ENCODE assay signal across 8 mouse cellular contexts in genomic region chr15:10470941-10471340, GRCm38 (mm10). TPM values are rescaled to one million over a fixed set of nuclear protein-coding genes. Genes with fewer than 3 reads are reported as not detected.
DNase-seq lines count a peak whose midpoint lies in the region; ATAC-seq and TF ChIP-seq lines count a peak whose summit lies in the region.

No protein-coding gene starts in this region.

- H3K9me3 ChIP-seq in heart, embryonic 15.5 days (replicated peaks): no peaks in the 10 kb centered on the region
- H3K9me3 ChIP-seq in G1E (replicated peaks): no peaks in the 10 kb centered on the region
- no peaks in the 10 kb centered on the region for H3K9me3 ChIP-seq in hindbrain, embryonic 12.5 days (replicated peaks)
- no peaks in the 10 kb centered on the region for H3K9me3 ChIP-seq in midbrain, embryonic 12.5 days

- no peaks in the 10 kb centered on the region for H3K27me3 ChIP-seq in heart, embryonic 15.5 days
- H3K27me3 ChIP-seq in G1E (ENCODE audit: insufficient read depth, low read length): no peaks in the 10 kb centered on the region
- H3K27me3 ChIP-seq in hindbrain, embryonic 12.5 days: no peaks in the 10 kb centered on the region
- no peaks in the 10 kb centered on the region for H3K27me3 ChIP-seq in midbrain, embryonic 12.5 days

- peak overlapping the region; percentile 91 for H3K4me2 ChIP-seq in heart, embryonic 15.5 days
- peak overlapping the region; percentile 86 for H3K4me2 ChIP-seq in hindbrain, embryonic 12.5 days (replicated peaks)
- peak overlapping the region; percentile 63 for H3K4me2 ChIP-seq in midbrain, embryonic 12.5 days (replicated peaks)

- H3K4me3 ChIP-seq in heart, embryonic 15.5 days: peak overlapping the region; percentile 95
- peak overlapping the region; percentile 80; the same call in 1 of the 2 replicates for H3K4me3 ChIP-seq in G1E (ENCODE audit: low read depth, low read length)
- H3K4me3 ChIP-seq in hindbrain, embryonic 12.5 days: peak overlapping the region; percentile 89
- H3K4me3 ChIP-seq in midbrain, embryonic 12.5 days: peak overlapping the region; percentile 89

- no peak for ATAC-seq in heart, embryonic 15.5 days (replicated peaks; ENCODE audit: insufficient number of reproducible peaks, insufficient read depth, low FRiP score, low read depth)
- no peak for ATAC-seq in G1E (ENCODE audit: extremely low read depth, insufficient number of reproducible peaks, low FRiP score, poor library complexity, severe bottlenecking)
- peak; percentile 19 for ATAC-seq in hindbrain, embryonic 12.5 days (ENCODE audit: low FRiP score)
- peak; percentile 21; the same call in 1 of the 2 replicates for ATAC-seq in midbrain, embryonic 12.5 days (ENCODE audit: low FRiP score, low read depth)

- H3K27ac ChIP-seq in heart, embryonic 15.5 days: peak overlapping the region; percentile 88; the same call in 1 of the 2 replicates
- no peak overlapping the region for H3K27ac ChIP-seq in hindbrain, embryonic 12.5 days
- H3K27ac ChIP-seq in midbrain, embryonic 12.5 days (replicated peaks): no peak overlapping the region

- TF ChIP-seq CTCF in G1E (IDR thresholded peaks at IDR 0.05; ENCODE audit: low read depth, low read length): no peak

- H3K9ac ChIP-seq in heart, embryonic 15.5 days: peak overlapping the region; percentile 91
- peak overlapping the region; percentile 43; the same call in 1 of the 2 replicates for H3K9ac ChIP-seq in hindbrain, embryonic 12.5 days
- H3K9ac ChIP-seq in midbrain, embryonic 12.5 days (replicated peaks): peak overlapping the region; percentile 52

- 17% methylated on average over 3 of the region's 3 CpGs for WGBS in heart, embryonic 15.5 days
- 18% methylated on average over 3 of the region's 3 CpGs for WGBS in hindbrain, embryonic 12.5 days
- WGBS in midbrain, embryonic 12.5 days: 15% methylated on average over 3 of the region's 3 CpGs

- H3K36me3 ChIP-seq in heart, embryonic 15.5 days: peaks cover 9% of the 10 kb centered on the region; the same call in 1 of the 2 replicates
- H3K36me3 ChIP-seq in G1E (replicated peaks): peaks cover 29% of the 10 kb centered on the region
- H3K36me3 ChIP-seq in hindbrain, embryonic 12.5 days: peaks cover 14% of the 10 kb centered on the region
- H3K36me3 ChIP-seq in midbrain, embryonic 12.5 days: peaks cover 10% of the 10 kb centered on the region

- peaks cover 7% of the 10 kb centered on the region; the same call in 1 of the 2 replicates for H3K4me1 ChIP-seq in heart, embryonic 15.5 days (replicated peaks)
- peaks cover 32% of the 10 kb centered on the region for H3K4me1 ChIP-seq in G1E (ENCODE audit: insufficient read depth, low read depth, low read length)
- H3K4me1 ChIP-seq in hindbrain, embryonic 12.5 days: peaks cover 11% of the 10 kb centered on the region
- peaks cover 19% of the 10 kb centered on the region for H3K4me1 ChIP-seq in midbrain, embryonic 12.5 days

- no peak for DNase-seq in heart, adult 18-20 months
- DNase-seq in G1E (ENCODE audit: low spot score): no peak
- no peak for DNase-seq in adrenal gland, postnatal 14 days
- no peak for DNase-seq in thymus, postnatal 4 days
- DNase-seq in gastrocnemius, postnatal 10 days: no peak

RNA-seq across cellular contexts. Expression of gene Dnajc21, which starts 0.6 kb away (rescaled TPM):
- polyA plus RNA-seq in heart, embryonic 15.5 days (2015; fragmentation: Nextera tagmentation; extraction: Ambion mirVana): 9.6 and 10.8 TPM in 2 replicates
- total RNA-seq in heart, adult 18-20 months (2021): 10 to 100 TPM; 34.6 to 36.6 TPM
- total RNA-seq in G1E (2014; fragmentation: Nextera tagmentation) (53.4 and 64.0 TPM in 2 replicates), G1E (2017) (28.2 and 36.0 TPM in 2 replicates)
- polyA plus RNA-seq in G1E (2012): 10.0 and 12.8 TPM in 2 replicates
- 15.3 and 16.0 TPM in 2 replicates for polyA plus RNA-seq in hindbrain, embryonic 12.5 days (2016; fragmentation: Nextera tagmentation; extraction: Ambion mirVana)
- 16.3 and 18.6 TPM in 2 replicates for polyA plus RNA-seq in midbrain, embryonic 12.5 days (2016; fragmentation: Nextera tagmentation; extraction: Ambion mirVana)
- 43.6 and 46.9 TPM in 2 replicates for total RNA-seq in adrenal gland, postnatal 14 days (2021)
- total RNA-seq in gastrocnemius, postnatal 10 days (2021): 10 to 100 TPM; 26.3 to 28.6 TPM

RNA-seq across cellular contexts. Expression of gene Brix1, which starts 14.8 kb away (rescaled TPM):
- polyA plus RNA-seq in heart, embryonic 15.5 days (2015; fragmentation: Nextera tagmentation; extraction: Ambion mirVana): 48.5 and 59.9 TPM in 2 replicates
- total RNA-seq in heart, adult 18-20 months (2021): 10 to 100 TPM; 20.4 to 22.5 TPM
- 104 and 117 TPM in 2 replicates for total RNA-seq in G1E (2014; fragmentation: Nextera tagmentation)
- 32.6 and 42.6 TPM in 2 replicates for total RNA-seq in G1E (2017)
- polyA plus RNA-seq in G1E (2012): 94.4 and 114 TPM in 2 replicates
- polyA plus RNA-seq in hindbrain, embryonic 12.5 days (2016; fragmentation: Nextera tagmentation; extraction: Ambion mirVana): 91.0 and 102 TPM in 2 replicates
- 101 and 119 TPM in 2 replicates for polyA plus RNA-seq in midbrain, embryonic 12.5 days (2016; fragmentation: Nextera tagmentation; extraction: Ambion mirVana)
- 49.0 and 54.0 TPM in 2 replicates for total RNA-seq in adrenal gland, postnatal 14 days (2021)
- total RNA-seq in gastrocnemius, postnatal 10 days (2021): 10 to 100 TPM; 23.0 to 26.3 TPM

RNA-seq across cellular contexts. Expression of gene Rad1, which starts 14.9 kb away (rescaled TPM):
- 17.9 and 22.9 TPM in 2 replicates for polyA plus RNA-seq in heart, embryonic 15.5 days (2015; fragmentation: Nextera tagmentation; extraction: Ambion mirVana)
- total RNA-seq in heart, adult 18-20 months (2021): 1 to 10 TPM; 7.7 to 10.0 TPM
- 39.2 and 39.4 TPM in 2 replicates for total RNA-seq in G1E (2014; fragmentation: Nextera tagmentation)
- total RNA-seq in G1E (2017): 40.1 and 40.3 TPM in 2 replicates
- 13.8 and 19.2 TPM in 2 replicates for polyA plus RNA-seq in G1E (2012)
- 32.2 and 33.9 TPM in 2 replicates for polyA plus RNA-seq in hindbrain, embryonic 12.5 days (2016; fragmentation: Nextera tagmentation; extraction: Ambion mirVana)
- polyA plus RNA-seq in midbrain, embryonic 12.5 days (2016; fragmentation: Nextera tagmentation; extraction: Ambion mirVana): 41.3 and 42.4 TPM in 2 replicates
- 14.3 and 14.5 TPM in 2 replicates for total RNA-seq in adrenal gland, postnatal 14 days (2021)
- 1 to 10 TPM; 6.1 to 7.8 TPM for total RNA-seq in gastrocnemius, postnatal 10 days (2021)

Comparison
In these comparisons a context has a peak if more than half of its experiments do, and no peak if none do; other contexts are left out.
1. ATAC-seq: peak in hindbrain, embryonic 12.5 days (single experiment) and midbrain, embryonic 12.5 days (single experiment); none in heart, embryonic 15.5 days (single experiment) and G1E (single experiment).
2. Peak in every context shown above with its lines, with median percentiles within 50 percentile points of each other: H3K4me2 ChIP-seq, H3K4me3 ChIP-seq and H3K9ac ChIP-seq.